Mouse (Mus musculus) neutrophil, adult 5-6 weeks (primary cell): ENCODE data around the gene Sfpq. TPM values are rescaled to one million over a fixed set of nuclear protein-coding genes. Genes with fewer than 3 reads are reported as not detected.
"Not testable (repeated sequence)": the region's sequence is repeated elsewhere in the genome, so short reads cannot be mapped to it uniquely, and the experiment has no call there.

Experiments used
- ATAC-seq: fragments of 151-379, 151-347 bp; 2 replicates; pipeline ENCODE4 v1.8.0; 2017; ENCODE audit warnings: mild to moderate bottlenecking, moderate TSS enrichment; ENCODE audit not compliant: insufficient number of reproducible peaks, poor library complexity, low FRiP score, severe bottlenecking; ENCODE audit errors: extremely low read depth
- total RNA-seq: library from RNA; stranded (forward); fragments of 200-1000 nt; gene quantifications from 2 replicates; pipeline ENCODE4 v1.2.3, GENCODE M21; 2017

Gene Sfpq
- total RNA-seq = 818 and 867 TPM in 2 replicates

- ATAC-seq = peak; percentile 93
These were observed at the start of gene Sfpq for GRCm38 (mm10) chr4:127021151-127021945. Sfpq (plus strand) TSS chr4:127021324.

- peak; percentile 41; the same call in 1 of the 2 replicates for ATAC-seq
These were observed 43.7 kb upstream of the Sfpq start for GRCm38 (mm10) chr4:126977467-126977866.

GRCm38 (mm10) chr4:126978706-126979105, 42.4 kb upstream of the Sfpq start:
- no peak for ATAC-seq

- ATAC-seq = no peak
These were observed 37.8 kb upstream of the Sfpq start for GRCm38 (mm10) chr4:126983321-126983720.

GRCm38 (mm10) chr4:126983736-126984525, 37.2 kb upstream of the Sfpq start:
- ATAC-seq = not testable (repeated sequence)

GRCm38 (mm10) chr4:126986768-126987167, 34.4 kb upstream of the Sfpq start:
- ATAC-seq = no peak

GRCm38 (mm10) chr4:126988503-126988902, 32.6 kb upstream of the Sfpq start:
- no peak for ATAC-seq

- no peak for ATAC-seq
These were observed 30.6 kb upstream of the Sfpq start for GRCm38 (mm10) chr4:126990553-126990952.

- ATAC-seq = peak; percentile 72
These were observed 28.8 kb upstream of the Sfpq start for GRCm38 (mm10) chr4:126992356-126992755.

GRCm38 (mm10) chr4:126999372-126999771, 21.8 kb upstream of the Sfpq start:
- ATAC-seq = not testable (repeated sequence)

GRCm38 (mm10) chr4:127000601-127001105, 20.5 kb upstream of the Sfpq start:
- ATAC-seq = no peak

GRCm38 (mm10) chr4:127004384-127004783, 16.7 kb upstream of the Sfpq start:
- ATAC-seq = no peak

- no peak for ATAC-seq
These were observed 15.8 kb upstream of the Sfpq start for GRCm38 (mm10) chr4:127005113-127005936.

- ATAC-seq = peak; percentile 100
These were observed 5.7 kb upstream of the Sfpq start for GRCm38 (mm10) chr4:127015294-127015993.

- no peak for ATAC-seq
These were observed 4.8 kb upstream of the Sfpq start for GRCm38 (mm10) chr4:127016366-127016765.

GRCm38 (mm10) chr4:127020411-127021150, 543 bp upstream of the Sfpq start:
- ATAC-seq = no peak

GRCm38 (mm10) chr4:127021989-127022626, 984 bp downstream of the Sfpq start:
- ATAC-seq = peak; percentile 44
